Mouse (Mus musculus): ENCODE data around the gene Tll2. TPM values are rescaled to one million over a fixed set of nuclear protein-coding genes. Genes with fewer than 3 reads are reported as not detected.

Tll2 gene
- 0.39 and 0.41 TPM in 2 replicates for polyA plus RNA-seq (2016; fragmentation: Nextera tagmentation; extraction: Ambion mirVana)

- H3K9ac ChIP-seq, result peak within 1 kb of the TSS; percentile 39; the same call in 1 of the 2 replicates
- H3K4me1 ChIP-seq, result peaks cover 11% of the 10 kb centered on the region; the same call in 1 of the 2 replicates
- peaks cover 43% of the 10 kb centered on the region for H3K27me3 ChIP-seq
- peak; percentile 94 for ATAC-seq (ENCODE audit: insufficient number of reproducible peaks, insufficient read depth, low FRiP score, low TSS enrichment)
- peak within 1 kb of the TSS; percentile 44 for H3K4me3 ChIP-seq
- peaks cover 5% of the 10 kb centered on the region for H3K36me3 ChIP-seq
- no peak within 1 kb of the TSS for H3K27ac ChIP-seq
- no peaks in the 10 kb centered on the region for H3K9me3 ChIP-seq
- H3K4me2 ChIP-seq (replicated peaks), result peak within 1 kb of the TSS; percentile 97
- 2% methylated on average over 32 of the region's 32 CpGs for WGBS
Observed at GRCm38 (mm10) chr19:41206811-41207344, at the start of gene Tll2. Gene Tll2, minus strand, starts transcription at chr19:41206835.

GRCm38 (mm10) chr19:41254584-41254983 lies 47.9 kb upstream of the Tll2 start:
- Histone ChIP-seq H3K36me3 (0 out of 2 replicates have a peak, but pooled peaks cover 7% of the 10 kb centered on the region), H3K4me2 (replicated peaks) (no peak overlapping the region), H3K27ac (no peak overlapping the region), H3K9me3 (no peaks in the 10 kb centered on the region), H3K27me3 (no peaks in the 10 kb centered on the region), H3K4me1 (peaks cover 3% of the 10 kb centered on the region; the same call in 1 of the 2 replicates), H3K9ac (no peak overlapping the region), H3K4me3 (no peak overlapping the region)
- 88% methylated on average over 5 of the region's 5 CpGs for WGBS
- ATAC-seq (ENCODE audit: insufficient number of reproducible peaks, insufficient read depth, low FRiP score, low TSS enrichment), result no peak

GRCm38 (mm10) chr19:41248968-41249367 lies 42.3 kb upstream of the Tll2 start:
- WGBS, result 61% methylated on average over 4 of the region's 4 CpGs
- H3K9me3 ChIP-seq, result no peaks in the 10 kb centered on the region
- no peak overlapping the region for H3K4me2 ChIP-seq (replicated peaks)
- no peak for ATAC-seq (ENCODE audit: insufficient number of reproducible peaks, insufficient read depth, low FRiP score, low TSS enrichment)
- no peaks in the 10 kb centered on the region for H3K4me1 ChIP-seq
- H3K27me3 ChIP-seq, result no peaks in the 10 kb centered on the region
- H3K27ac ChIP-seq, result no peak overlapping the region
- no peak overlapping the region for H3K9ac ChIP-seq
- H3K36me3 ChIP-seq, result peaks cover 17% of the 10 kb centered on the region
- no peak overlapping the region for H3K4me3 ChIP-seq

GRCm38 (mm10) chr19:41248271-41248670 lies 41.6 kb upstream of the Tll2 start:
- no peaks in the 10 kb centered on the region for H3K4me1 ChIP-seq
- 98% methylated on average over 3 of the region's 3 CpGs for WGBS
- ATAC-seq (ENCODE audit: insufficient number of reproducible peaks, insufficient read depth, low FRiP score, low TSS enrichment), result no peak
- H3K4me3 ChIP-seq, result no peak overlapping the region
- H3K4me2 ChIP-seq (replicated peaks), result no peak overlapping the region
- no peaks in the 10 kb centered on the region for H3K27me3 ChIP-seq
- no peak overlapping the region for H3K9ac ChIP-seq
- peaks cover 20% of the 10 kb centered on the region for H3K36me3 ChIP-seq
- no peaks in the 10 kb centered on the region for H3K9me3 ChIP-seq
- H3K27ac ChIP-seq, result no peak overlapping the region

GRCm38 (mm10) chr19:41246271-41246670 lies 39.6 kb upstream of the Tll2 start:
- Histone ChIP-seq H3K4me3 (no peak overlapping the region), H3K36me3 (peaks cover 34% of the 10 kb centered on the region)
- WGBS, result 88% methylated on average over 4 of the region's 4 CpGs

GRCm38 (mm10) chr19:41244581-41244980 lies 37.9 kb upstream of the Tll2 start:
- Histone ChIP-seq H3K9me3 (no peaks in the 10 kb centered on the region), H3K36me3 (peaks cover 33% of the 10 kb centered on the region), H3K27ac (no peak overlapping the region), H3K4me1 (no peaks in the 10 kb centered on the region), H3K4me3 (no peak overlapping the region), H3K27me3 (no peaks in the 10 kb centered on the region), H3K4me2 (replicated peaks) (no peak overlapping the region), H3K9ac (no peak overlapping the region)
- WGBS, result 57% methylated on average over 6 of the region's 6 CpGs
- no peak for ATAC-seq (ENCODE audit: insufficient number of reproducible peaks, insufficient read depth, low FRiP score, low TSS enrichment)

More at GRCm38 (mm10) chr19:41246271-41246670, 39.6 kb upstream of the Tll2 start:
- Histone ChIP-seq H3K27me3 (no peaks in the 10 kb centered on the region), H3K27ac (no peak overlapping the region), H3K9ac (no peak overlapping the region), H3K4me2 (replicated peaks) (no peak overlapping the region), H3K4me1 (no peaks in the 10 kb centered on the region), H3K9me3 (no peaks in the 10 kb centered on the region)
- ATAC-seq (ENCODE audit: insufficient number of reproducible peaks, insufficient read depth, low FRiP score, low TSS enrichment), result no peak

- Histone ChIP-seq H3K27ac (no peak overlapping the region), H3K4me1 (no peaks in the 10 kb centered on the region), H3K27me3 (no peaks in the 10 kb centered on the region), H3K4me3 (no peak overlapping the region), H3K9ac (no peak overlapping the region), H3K4me2 (replicated peaks) (no peak overlapping the region), H3K9me3 (no peaks in the 10 kb centered on the region), H3K36me3 (peaks cover 44% of the 10 kb centered on the region)
- no peak for ATAC-seq (ENCODE audit: insufficient number of reproducible peaks, insufficient read depth, low FRiP score, low TSS enrichment)
- 89% methylated on average over 5 of the region's 5 CpGs for WGBS
Observed at GRCm38 (mm10) chr19:41241997-41242396, 35.4 kb upstream of the Tll2 start.

- no peak for ATAC-seq (ENCODE audit: insufficient number of reproducible peaks, insufficient read depth, low FRiP score, low TSS enrichment)
- H3K4me2 ChIP-seq (replicated peaks), result no peak overlapping the region
- H3K4me1 ChIP-seq, result no peaks in the 10 kb centered on the region
- H3K9me3 ChIP-seq, result no peaks in the 10 kb centered on the region
- no peaks in the 10 kb centered on the region for H3K27me3 ChIP-seq
- no peak overlapping the region for H3K27ac ChIP-seq
- peaks cover 58% of the 10 kb centered on the region for H3K36me3 ChIP-seq
- no peak overlapping the region for H3K9ac ChIP-seq
- H3K4me3 ChIP-seq, result no peak overlapping the region
- 92% methylated on average over 4 of the region's 4 CpGs for WGBS
Observed at GRCm38 (mm10) chr19:41233698-41234097, 27.1 kb upstream of the Tll2 start.

GRCm38 (mm10) chr19:41208326-41208725 lies 1.7 kb upstream of the Tll2 start:
- H3K36me3 ChIP-seq, result peaks cover 10% of the 10 kb centered on the region
- ATAC-seq (ENCODE audit: insufficient number of reproducible peaks, insufficient read depth, low FRiP score, low TSS enrichment), result no peak
- H3K4me2 ChIP-seq (replicated peaks), result no peak overlapping the region
- H3K27ac ChIP-seq, result no peak overlapping the region
- no peak overlapping the region for H3K9ac ChIP-seq
- no peaks in the 10 kb centered on the region for H3K9me3 ChIP-seq
- WGBS, result 68% methylated on average over 7 of the region's 7 CpGs
- H3K4me3 ChIP-seq, result no peak overlapping the region
- peaks cover 37% of the 10 kb centered on the region for H3K27me3 ChIP-seq
- H3K4me1 ChIP-seq, result peaks cover 11% of the 10 kb centered on the region; the same call in 1 of the 2 replicates

GRCm38 (mm10) chr19:41206041-41206810 lies 409 bp downstream of the Tll2 start:
- H3K36me3 ChIP-seq, result peaks cover 3% of the 10 kb centered on the region; the same call in 1 of the 2 replicates
- H3K4me1 ChIP-seq, result peaks cover 11% of the 10 kb centered on the region; the same call in 1 of the 2 replicates
- ATAC-seq (ENCODE audit: insufficient number of reproducible peaks, insufficient read depth, low FRiP score, low TSS enrichment), result no peak
- peak overlapping the region; percentile 39; the same call in 1 of the 2 replicates for H3K9ac ChIP-seq
- H3K4me2 ChIP-seq (replicated peaks), result peak overlapping the region; percentile 97
- under 1% methylated on average over 46 of the region's 46 CpGs for WGBS
- peaks cover 43% of the 10 kb centered on the region for H3K27me3 ChIP-seq
- peak overlapping the region; percentile 44 for H3K4me3 ChIP-seq
- no peaks in the 10 kb centered on the region for H3K9me3 ChIP-seq
- H3K27ac ChIP-seq, result no peak overlapping the region

- Histone ChIP-seq H3K4me3 (no peak overlapping the region), H3K27me3 (peaks cover 43% of the 10 kb centered on the region), H3K9ac (no peak overlapping the region), H3K4me2 (replicated peaks) (no peak overlapping the region), H3K4me1 (peaks cover 11% of the 10 kb centered on the region; the same call in 1 of the 2 replicates), H3K36me3 (0 out of 2 replicates have a peak, but pooled peaks cover 2% of the 10 kb centered on the region), H3K9me3 (no peaks in the 10 kb centered on the region), H3K27ac (no peak overlapping the region)
- 63% methylated on average over 11 of the region's 11 CpGs for WGBS
- no peak for ATAC-seq (ENCODE audit: insufficient number of reproducible peaks, insufficient read depth, low FRiP score, low TSS enrichment)
Observed at GRCm38 (mm10) chr19:41204159-41205081, 2.2 kb downstream of the Tll2 start.
